Mouse (Mus musculus): Measurements from ENCODE around the gene Prepl. TPM values are rescaled to one million over a fixed set of nuclear protein-coding genes. Genes with fewer than 3 reads are reported as not detected.

The Prepl gene
- polyA plus RNA-seq, 1 experiment from 2014 or later = 31.0 TPM

DNA sequence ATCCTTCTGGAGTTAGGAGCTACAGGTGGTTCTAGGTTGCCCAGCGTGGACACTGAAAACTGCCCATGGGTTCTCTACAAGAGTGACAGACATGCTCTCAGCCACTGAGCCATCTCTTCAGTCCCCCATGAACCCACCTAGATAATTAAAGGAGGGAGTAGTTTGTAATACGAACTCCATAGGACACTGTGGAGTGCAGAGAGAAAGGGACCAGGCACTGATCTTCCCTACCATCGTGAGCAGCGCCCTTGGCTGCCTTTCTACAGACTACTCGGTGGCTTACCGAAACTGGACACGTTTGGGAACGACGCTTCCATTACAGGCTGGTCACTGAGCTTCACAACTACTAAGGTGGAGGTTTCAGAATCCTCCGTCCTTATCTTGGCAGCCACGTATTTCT lies 9.3 kb downstream of the Prepl start:
- no peak overlapping the region for H3K27ac ChIP-seq (ENCODE audit: low read depth)
- H3K27me3 ChIP-seq (replicated peaks; ENCODE audit: control insufficient read depth, insufficient read depth, low read length) = no peaks in the 10 kb centered on the region
- H3K4me3 ChIP-seq (ENCODE audit: low read depth, low read length) = no peak overlapping the region
- H3K9me3 ChIP-seq (ENCODE audit: control insufficient read depth, low read length) = no peaks in the 10 kb centered on the region
- H3K9ac ChIP-seq (ENCODE audit: low read length) = no peak overlapping the region
- DNase-seq (ENCODE audit: low spot score) (no peak), ATAC-seq (replicated peaks; ENCODE audit: low FRiP score, low TSS enrichment, low read depth) (no peak)
- H3K4me1 ChIP-seq (replicated peaks; ENCODE audit: control insufficient read depth, insufficient read depth, low read length) = no peaks in the 10 kb centered on the region
- 95% methylated on average over 11 of the region's 11 CpGs for WGBS
- H3K4me2 ChIP-seq (ENCODE audit: low read length) = no peak overlapping the region
- peaks cover 31% of the 10 kb centered on the region for H3K36me3 ChIP-seq (ENCODE audit: control insufficient read depth, insufficient read depth, low read length)

DNA sequence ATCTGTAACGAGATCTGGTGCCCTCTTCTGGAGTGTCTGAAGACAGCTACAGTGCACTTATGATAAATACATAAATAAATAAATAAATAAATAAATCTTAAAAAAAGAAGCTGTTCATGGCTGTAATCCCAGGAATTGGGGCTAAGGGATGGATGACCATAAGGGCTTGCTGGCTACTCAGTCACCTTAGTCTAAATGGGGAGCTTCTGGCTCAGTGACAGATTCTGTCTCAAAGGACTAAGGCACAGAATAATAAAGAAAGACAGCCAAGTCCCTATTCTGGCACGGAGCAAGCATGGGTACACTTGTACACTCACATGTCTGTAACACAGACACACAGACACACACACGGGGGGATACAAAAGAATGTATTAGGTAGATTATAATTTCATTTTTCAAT lies 10.8 kb downstream of the Prepl start:
- no peaks in the 10 kb centered on the region for H3K27me3 ChIP-seq (replicated peaks; ENCODE audit: control insufficient read depth, insufficient read depth, low read length)
- WGBS = 85% methylated on average over 3 of the region's 3 CpGs
- H3K27ac ChIP-seq (ENCODE audit: low read depth) = no peak overlapping the region
- no peak for ATAC-seq (replicated peaks; ENCODE audit: low FRiP score, low TSS enrichment, low read depth)
- H3K9me3 ChIP-seq (ENCODE audit: control insufficient read depth, low read length) = no peaks in the 10 kb centered on the region
- H3K4me1 ChIP-seq (replicated peaks; ENCODE audit: control insufficient read depth, insufficient read depth, low read length) = no peaks in the 10 kb centered on the region
- H3K4me2 ChIP-seq (ENCODE audit: low read length) = no peak overlapping the region
- no peak for DNase-seq (ENCODE audit: low spot score)
- peaks cover 43% of the 10 kb centered on the region for H3K36me3 ChIP-seq (ENCODE audit: control insufficient read depth, insufficient read depth, low read length)
- H3K9ac ChIP-seq (ENCODE audit: low read length) = no peak overlapping the region
- no peak overlapping the region for H3K4me3 ChIP-seq (ENCODE audit: low read depth, low read length)

DNA sequence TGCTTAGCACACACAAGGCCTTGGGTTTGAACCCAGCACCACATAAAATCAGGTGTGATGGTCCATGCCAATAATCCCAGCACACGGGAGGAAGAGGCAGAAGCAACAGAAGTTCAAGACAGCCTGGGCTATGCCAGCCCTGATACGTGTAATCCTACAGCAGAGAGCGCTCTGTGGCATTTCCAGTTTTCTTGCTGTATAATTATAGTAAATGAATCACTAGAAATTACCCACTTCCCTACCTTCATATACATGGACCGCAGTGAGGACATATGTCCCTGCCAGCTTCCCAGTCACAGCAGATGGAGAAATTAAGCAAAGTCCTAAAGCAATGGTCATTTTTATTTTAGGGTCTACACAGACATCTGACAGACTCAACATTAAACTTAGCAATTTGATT lies 16.0 kb downstream of the Prepl start:
- no peak overlapping the region for H3K4me3 ChIP-seq (ENCODE audit: low read depth, low read length)
- H3K9ac ChIP-seq (ENCODE audit: low read length) = no peak overlapping the region
- DNase-seq (ENCODE audit: low spot score) (no peak), ATAC-seq (replicated peaks; ENCODE audit: low FRiP score, low TSS enrichment, low read depth) (no peak)
- H3K4me1 ChIP-seq (replicated peaks; ENCODE audit: control insufficient read depth, insufficient read depth, low read length) = no peaks in the 10 kb centered on the region
- H3K9me3 ChIP-seq (ENCODE audit: control insufficient read depth, low read length) = no peaks in the 10 kb centered on the region
- H3K27ac ChIP-seq (ENCODE audit: low read depth) = no peak overlapping the region
- WGBS = 89% methylated on average over 4 of the region's 4 CpGs
- H3K36me3 ChIP-seq (ENCODE audit: control insufficient read depth, insufficient read depth, low read length) = peaks cover 57% of the 10 kb centered on the region
- no peak overlapping the region for H3K4me2 ChIP-seq (ENCODE audit: low read length)
- H3K27me3 ChIP-seq (replicated peaks; ENCODE audit: control insufficient read depth, insufficient read depth, low read length) = no peaks in the 10 kb centered on the region

DNA sequence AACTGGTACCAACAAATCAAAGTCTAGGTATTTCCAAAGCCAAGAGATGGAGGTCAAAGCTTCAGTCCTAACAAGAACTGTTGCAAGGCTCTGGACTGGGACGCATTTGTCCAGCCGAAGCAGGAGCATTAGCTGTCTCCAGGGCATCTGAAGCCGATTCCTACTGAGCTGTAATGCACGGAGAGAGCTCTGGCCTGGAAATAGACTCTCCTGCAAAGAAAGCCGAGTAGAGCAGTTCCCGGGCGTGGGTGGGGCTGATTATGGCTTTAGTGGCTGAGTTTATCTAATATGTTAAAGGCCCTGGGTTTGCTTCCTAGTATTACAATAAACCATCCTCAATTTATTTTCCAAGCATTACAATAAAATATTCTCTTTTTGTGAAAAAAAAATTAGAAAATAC lies 16.8 kb downstream of the Prepl start:
- 70% methylated on average over 7 of the region's 7 CpGs for WGBS

DNA sequence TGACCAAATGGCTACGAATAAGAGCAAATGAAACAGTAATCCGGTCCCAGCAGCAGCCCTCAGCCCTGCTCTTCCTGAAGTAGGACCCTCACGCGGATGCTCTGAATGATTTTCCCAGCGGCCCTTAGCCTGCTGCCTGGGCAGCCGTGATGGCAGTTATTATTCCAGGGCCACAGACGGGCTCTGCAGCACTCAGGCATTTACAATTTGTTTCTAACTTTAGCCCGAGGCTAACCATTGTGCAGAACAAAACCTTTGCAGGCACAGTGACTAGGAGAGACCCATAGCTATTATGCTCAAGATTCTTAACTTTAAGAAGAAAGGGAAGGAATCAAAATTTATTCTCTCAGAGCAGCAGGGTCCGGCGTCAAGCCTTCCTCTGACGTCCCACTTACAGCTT lies 17.7 kb downstream of the Prepl start:
- Histone ChIP-seq H3K9me3 (ENCODE audit: control insufficient read depth, low read length) (no peaks in the 10 kb centered on the region), H3K4me2 (ENCODE audit: low read length) (no peak overlapping the region), H3K4me3 (ENCODE audit: low read depth, low read length) (no peak overlapping the region), H3K9ac (ENCODE audit: low read length) (no peak overlapping the region), H3K36me3 (ENCODE audit: control insufficient read depth, insufficient read depth, low read length) (peaks cover 60% of the 10 kb centered on the region), H3K27me3 (replicated peaks; ENCODE audit: control insufficient read depth, insufficient read depth, low read length) (no peaks in the 10 kb centered on the region), H3K4me1 (replicated peaks; ENCODE audit: control insufficient read depth, insufficient read depth, low read length) (no peaks in the 10 kb centered on the region), H3K27ac (ENCODE audit: low read depth) (no peak overlapping the region)
- 68% methylated on average over 11 of the region's 11 CpGs for WGBS
- DNase-seq (ENCODE audit: low spot score) = no peak
- no peak for ATAC-seq (replicated peaks; ENCODE audit: low FRiP score, low TSS enrichment, low read depth)

More for the DNA sequence above, 16.8 kb downstream of the Prepl start:
- no peaks in the 10 kb centered on the region for H3K9me3 ChIP-seq (ENCODE audit: control insufficient read depth, low read length)
- no peak for ATAC-seq (replicated peaks; ENCODE audit: low FRiP score, low TSS enrichment, low read depth)
- DNase-seq (ENCODE audit: low spot score) = no peak
- H3K4me2 ChIP-seq (ENCODE audit: low read length) = no peak overlapping the region
- no peak overlapping the region for H3K9ac ChIP-seq (ENCODE audit: low read length)
- H3K27me3 ChIP-seq (replicated peaks; ENCODE audit: control insufficient read depth, insufficient read depth, low read length) = no peaks in the 10 kb centered on the region
- H3K4me1 ChIP-seq (replicated peaks; ENCODE audit: control insufficient read depth, insufficient read depth, low read length) = no peaks in the 10 kb centered on the region
- no peak overlapping the region for H3K27ac ChIP-seq (ENCODE audit: low read depth)
- H3K4me3 ChIP-seq (ENCODE audit: low read depth, low read length) = no peak overlapping the region
- peaks cover 57% of the 10 kb centered on the region for H3K36me3 ChIP-seq (ENCODE audit: control insufficient read depth, insufficient read depth, low read length)

DNA sequence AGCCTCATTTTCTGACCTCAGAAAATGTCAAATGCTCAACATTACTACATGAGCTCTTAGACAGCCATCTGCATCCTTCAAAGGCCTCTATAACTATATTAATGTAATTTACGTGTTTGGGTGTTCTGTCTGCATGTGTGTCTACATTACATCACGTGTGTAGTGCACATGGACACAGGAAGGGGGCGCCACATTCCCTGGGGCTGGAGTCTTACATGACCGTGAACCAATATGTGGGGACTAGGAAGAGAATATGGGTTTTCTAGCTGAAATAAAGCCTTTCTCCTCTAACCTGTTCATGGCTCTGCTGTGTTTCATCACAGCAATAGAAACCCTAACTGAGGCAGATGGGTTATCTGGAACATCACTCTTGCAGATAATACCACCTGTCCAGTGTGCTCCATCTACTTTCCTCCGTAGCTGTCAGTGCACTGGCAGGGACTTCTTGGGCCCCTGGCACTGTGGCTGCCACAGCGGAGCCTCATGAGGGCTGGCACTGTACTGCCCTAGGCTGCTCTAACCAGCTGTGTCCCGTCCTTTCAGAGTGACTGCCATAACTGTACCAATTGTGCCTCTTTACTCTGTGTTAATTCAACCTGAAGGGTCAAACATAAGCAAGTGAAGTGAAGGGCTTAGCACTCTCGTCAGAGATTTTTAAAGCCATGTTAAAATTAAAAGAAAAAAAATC lies 18.8 kb downstream of the Prepl start:
- Histone ChIP-seq H3K4me1 (replicated peaks; ENCODE audit: control insufficient read depth, insufficient read depth, low read length) (no peaks in the 10 kb centered on the region), H3K9ac (ENCODE audit: low read length) (no peak overlapping the region), H3K27me3 (replicated peaks; ENCODE audit: control insufficient read depth, insufficient read depth, low read length) (no peaks in the 10 kb centered on the region), H3K36me3 (ENCODE audit: control insufficient read depth, insufficient read depth, low read length) (peaks cover 66% of the 10 kb centered on the region), H3K4me3 (ENCODE audit: low read depth, low read length) (no peak overlapping the region), H3K9me3 (ENCODE audit: control insufficient read depth, low read length) (no peaks in the 10 kb centered on the region), H3K27ac (ENCODE audit: low read depth) (no peak overlapping the region), H3K4me2 (ENCODE audit: low read length) (no peak overlapping the region)
- ATAC-seq (replicated peaks; ENCODE audit: low FRiP score, low TSS enrichment, low read depth) (no peak), DNase-seq (ENCODE audit: low spot score) (no peak)
- WGBS = 90% methylated on average over 8 of the region's 8 CpGs

DNA sequence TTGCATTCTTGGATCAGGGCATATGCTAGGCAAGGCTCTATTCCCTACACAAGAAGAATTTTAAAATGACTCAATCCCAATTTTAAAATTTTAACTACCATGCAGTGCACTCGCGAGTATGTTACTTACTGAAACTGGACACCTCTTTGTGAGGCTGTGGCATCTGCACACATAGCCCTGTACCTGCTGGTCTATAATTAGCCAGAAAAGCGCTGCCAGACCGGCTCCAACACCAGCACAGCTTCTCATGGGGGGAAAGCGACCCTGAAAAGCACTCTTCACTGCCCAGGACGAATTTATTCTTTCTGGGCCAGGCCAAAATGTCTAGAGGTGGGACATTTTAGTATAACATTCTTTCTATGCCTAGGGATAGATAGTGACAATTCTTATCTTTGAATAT lies 19.4 kb downstream of the Prepl start:
- H3K27me3 ChIP-seq (replicated peaks; ENCODE audit: control insufficient read depth, insufficient read depth, low read length) = no peaks in the 10 kb centered on the region
- H3K9me3 ChIP-seq (ENCODE audit: control insufficient read depth, low read length) = no peaks in the 10 kb centered on the region
- peaks cover 66% of the 10 kb centered on the region for H3K36me3 ChIP-seq (ENCODE audit: control insufficient read depth, insufficient read depth, low read length)
- WGBS = 83% methylated on average over 6 of the region's 6 CpGs
- H3K4me1 ChIP-seq (replicated peaks; ENCODE audit: control insufficient read depth, insufficient read depth, low read length) = no peaks in the 10 kb centered on the region
- no peak overlapping the region for H3K4me3 ChIP-seq (ENCODE audit: low read depth, low read length)
- DNase-seq (ENCODE audit: low spot score) (no peak), ATAC-seq (replicated peaks; ENCODE audit: low FRiP score, low TSS enrichment, low read depth) (no peak)
- no peak overlapping the region for H3K27ac ChIP-seq (ENCODE audit: low read depth)
- H3K9ac ChIP-seq (ENCODE audit: low read length) = no peak overlapping the region
- H3K4me2 ChIP-seq (ENCODE audit: low read length) = no peak overlapping the region

DNA sequence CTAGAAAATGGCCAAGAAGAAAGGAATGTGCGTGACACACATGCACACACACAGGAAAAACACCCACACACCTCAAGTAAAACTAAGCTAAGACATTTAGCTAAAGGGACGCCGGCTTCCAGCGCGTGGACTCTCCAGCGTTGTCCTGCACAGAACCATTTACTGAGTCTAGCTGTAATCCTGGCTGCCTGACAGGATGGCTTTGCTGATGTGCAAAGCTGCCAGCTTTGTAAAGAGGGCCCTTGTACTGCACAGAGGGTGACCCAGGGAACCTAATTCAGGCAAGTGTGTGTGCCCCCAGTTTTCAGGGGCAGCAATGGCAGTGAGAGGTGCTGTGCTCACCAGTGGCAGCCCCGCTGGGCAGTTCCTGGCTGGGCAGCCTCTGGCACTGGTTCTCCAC lies 22.7 kb downstream of the Prepl start:
- Histone ChIP-seq H3K4me3 (ENCODE audit: low read depth, low read length) (no peak overlapping the region), H3K27ac (ENCODE audit: low read depth) (no peak overlapping the region), H3K27me3 (replicated peaks; ENCODE audit: control insufficient read depth, insufficient read depth, low read length) (no peaks in the 10 kb centered on the region), H3K9me3 (ENCODE audit: control insufficient read depth, low read length) (no peaks in the 10 kb centered on the region), H3K9ac (ENCODE audit: low read length) (no peak overlapping the region), H3K4me2 (ENCODE audit: low read length) (no peak overlapping the region), H3K4me1 (replicated peaks; ENCODE audit: control insufficient read depth, insufficient read depth, low read length) (no peaks in the 10 kb centered on the region), H3K36me3 (ENCODE audit: control insufficient read depth, insufficient read depth, low read length) (peaks cover 86% of the 10 kb centered on the region)
- 96% methylated on average over 7 of the region's 7 CpGs for WGBS
- DNase-seq (ENCODE audit: low spot score) (no peak), ATAC-seq (replicated peaks; ENCODE audit: low FRiP score, low TSS enrichment, low read depth) (no peak)

DNA sequence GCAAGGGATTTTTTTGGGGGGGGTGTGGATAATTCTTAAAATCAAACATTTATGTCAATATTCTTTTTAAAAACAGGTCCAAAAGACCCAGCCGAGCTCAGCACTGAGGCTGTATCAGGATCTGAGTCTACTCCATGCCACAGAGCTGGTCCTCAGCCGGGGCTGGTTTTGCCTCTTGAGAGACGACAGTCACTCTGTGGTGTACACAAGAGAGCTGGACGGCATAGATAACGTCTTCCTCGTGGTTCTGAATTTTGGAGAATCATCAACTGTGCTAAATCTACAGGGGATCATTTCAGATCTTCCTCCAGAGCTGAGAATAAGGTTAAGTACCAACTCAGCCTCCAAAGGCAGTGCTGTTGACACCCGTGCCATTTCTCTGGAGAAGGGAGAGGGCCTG lies 26.5 kb downstream of the Prepl start:
- 88% methylated on average over 7 of the region's 7 CpGs for WGBS
- no peaks in the 10 kb centered on the region for H3K27me3 ChIP-seq (replicated peaks; ENCODE audit: control insufficient read depth, insufficient read depth, low read length)
- H3K9me3 ChIP-seq (ENCODE audit: control insufficient read depth, low read length) = no peaks in the 10 kb centered on the region
- H3K4me2 ChIP-seq (ENCODE audit: low read length) = no peak overlapping the region
- H3K4me1 ChIP-seq (replicated peaks; ENCODE audit: control insufficient read depth, insufficient read depth, low read length) = no peaks in the 10 kb centered on the region
- ATAC-seq (replicated peaks; ENCODE audit: low FRiP score, low TSS enrichment, low read depth) (no peak), DNase-seq (ENCODE audit: low spot score) (no peak)
- no peak overlapping the region for H3K9ac ChIP-seq (ENCODE audit: low read length)
- no peak overlapping the region for H3K27ac ChIP-seq (ENCODE audit: low read depth)
- H3K36me3 ChIP-seq (ENCODE audit: control insufficient read depth, insufficient read depth, low read length) = peaks cover 58% of the 10 kb centered on the region
- H3K4me3 ChIP-seq (ENCODE audit: low read depth, low read length) = no peak overlapping the region
